Mouse (Mus musculus) spleen, postnatal 10 days (tissue): ENCODE data around the gene Ube2z.
"Not testable (repeated sequence)": the region's sequence is repeated elsewhere in the genome, so short reads cannot be mapped to it uniquely, and the experiment has no call there.

Source experiments
- DNase-seq, 2 experiments: peaks; one replicate each; pipeline ENCODE4 v3.0.0; 2021 to 2022; ENCODE audit warnings: low spot score in 2 of 2

Ube2z gene

GRCm38 (mm10) chr11:96065215-96065911 lies at the start of gene Ube2z:
TSS of gene Ube2z (minus strand) at chr11:96065388.
- peak; percentile 98 for DNase-seq

GRCm38 (mm10) chr11:96114077-96114476 lies 48.9 kb upstream of the Ube2z start:
- DNase-seq = no peak

DNA sequence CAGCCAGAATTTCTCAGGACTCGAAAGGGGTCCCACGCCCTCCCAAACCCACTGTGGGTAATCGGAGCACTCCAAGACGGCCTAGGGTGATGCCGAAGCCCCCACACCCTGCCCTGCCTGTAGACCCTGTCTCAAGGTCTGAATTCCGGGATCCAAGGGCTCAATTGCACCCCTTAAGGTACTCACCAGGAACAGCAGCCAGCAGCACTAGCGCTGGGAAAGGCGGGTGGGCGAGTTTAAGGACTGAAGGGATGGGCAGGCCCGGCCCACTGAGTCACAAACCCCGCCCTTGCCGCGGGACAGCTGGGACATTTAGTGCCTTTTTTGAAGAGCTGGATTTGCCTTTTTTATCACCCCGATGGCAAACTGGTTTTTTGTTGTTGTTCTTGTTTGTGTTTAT lies 46.6 kb upstream of the Ube2z start, which contains the start of gene Calcoco2:
Gene Calcoco2, minus strand, starts transcription at position 214 of the 400 bp plus-strand sequence.
- DNase-seq = no peak

DNA sequence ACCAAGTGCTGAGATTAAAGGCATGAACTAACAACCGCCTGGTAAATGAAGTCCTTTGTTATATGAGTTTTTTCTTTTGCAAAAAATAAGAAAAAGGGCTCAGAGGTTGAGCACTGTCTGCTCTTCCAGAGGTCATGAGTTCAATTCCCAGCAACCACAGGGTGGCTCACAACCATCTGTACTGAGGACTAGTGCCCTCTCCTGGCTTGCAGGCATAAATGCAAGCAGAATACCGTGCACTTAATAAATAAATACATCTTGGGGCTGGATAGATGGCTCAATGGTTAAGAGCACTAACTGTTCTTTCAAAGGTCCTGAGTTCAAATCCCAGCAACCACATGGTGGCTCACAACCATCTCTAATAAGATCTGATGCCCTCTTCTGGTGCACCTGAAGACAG lies 45.8 kb upstream of the Ube2z start:
- DNase-seq = not testable (repeated sequence)

DNA sequence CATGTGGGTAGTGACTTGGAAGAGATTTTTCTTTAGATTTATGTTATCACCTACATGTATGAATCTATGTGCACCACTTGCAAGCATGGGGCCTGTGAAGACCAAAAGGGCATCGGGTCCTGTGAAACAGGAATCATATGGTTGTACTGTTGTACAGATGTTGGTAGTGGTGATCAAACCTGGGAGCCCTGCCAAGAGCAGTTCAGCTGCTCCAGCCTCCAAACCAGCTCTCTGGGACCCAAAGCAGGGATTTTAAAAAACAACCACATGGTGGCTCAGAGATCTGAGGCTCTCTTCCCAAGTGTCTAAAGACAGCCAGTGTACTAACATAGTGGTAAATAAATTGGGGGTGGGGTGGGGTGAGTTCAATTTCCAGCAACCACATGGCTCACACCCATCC lies 43.2 kb upstream of the Ube2z start:
- no peak for DNase-seq

GRCm38 (mm10) chr11:96093361-96093760 lies 28.2 kb upstream of the Ube2z start:
- DNase-seq = peak; percentile 16 to 54

GRCm38 (mm10) chr11:96092674-96093291 lies 27.6 kb upstream of the Ube2z start:
- no peak for DNase-seq

- no peak for DNase-seq
Measured at GRCm38 (mm10) chr11:96091073-96091472, 25.9 kb upstream of the Ube2z start.

- no peak for DNase-seq
Measured at GRCm38 (mm10) chr11:96087981-96088380, 22.8 kb upstream of the Ube2z start.

DNA sequence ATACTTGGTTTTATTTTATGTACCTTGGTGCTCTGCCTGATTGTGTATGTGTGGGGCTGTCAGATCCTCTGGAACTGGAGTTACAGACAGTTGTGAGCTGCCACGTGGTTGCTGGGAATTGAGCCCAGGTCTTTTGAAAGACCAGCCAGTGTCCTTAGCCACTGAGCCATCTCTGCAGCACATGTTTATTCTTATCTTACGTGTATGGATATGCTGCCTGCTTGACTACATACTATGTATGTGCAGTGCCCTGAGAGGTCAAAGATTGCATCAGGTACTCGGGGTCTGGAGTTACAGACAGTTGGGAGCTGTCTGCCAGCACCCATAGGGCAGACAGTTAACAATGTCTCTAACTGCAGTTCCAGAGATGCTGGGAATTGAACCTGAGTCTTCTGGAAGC lies 17.5 kb upstream of the Ube2z start:
- DNase-seq = no peak

DNA sequence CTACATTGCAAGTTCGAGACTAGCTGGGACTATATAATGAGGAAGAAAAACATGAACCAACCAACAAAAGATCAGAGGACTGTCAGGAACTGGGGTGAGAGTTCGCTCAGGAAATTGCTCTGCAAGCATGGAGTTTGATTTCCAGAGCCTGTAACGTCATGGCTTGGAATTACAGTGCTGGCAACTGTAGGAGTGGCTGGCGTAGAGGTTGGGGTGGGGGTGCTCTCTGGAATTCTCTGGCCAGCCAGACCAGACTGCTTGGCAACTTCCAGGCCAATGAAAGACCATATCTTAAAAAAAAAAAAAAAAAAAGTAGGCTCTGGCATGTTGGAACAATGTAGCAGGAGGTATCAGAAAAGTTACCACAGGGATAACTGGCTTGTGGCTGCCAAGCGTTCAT lies 15.5 kb upstream of the Ube2z start:
- DNase-seq = no peak

DNA sequence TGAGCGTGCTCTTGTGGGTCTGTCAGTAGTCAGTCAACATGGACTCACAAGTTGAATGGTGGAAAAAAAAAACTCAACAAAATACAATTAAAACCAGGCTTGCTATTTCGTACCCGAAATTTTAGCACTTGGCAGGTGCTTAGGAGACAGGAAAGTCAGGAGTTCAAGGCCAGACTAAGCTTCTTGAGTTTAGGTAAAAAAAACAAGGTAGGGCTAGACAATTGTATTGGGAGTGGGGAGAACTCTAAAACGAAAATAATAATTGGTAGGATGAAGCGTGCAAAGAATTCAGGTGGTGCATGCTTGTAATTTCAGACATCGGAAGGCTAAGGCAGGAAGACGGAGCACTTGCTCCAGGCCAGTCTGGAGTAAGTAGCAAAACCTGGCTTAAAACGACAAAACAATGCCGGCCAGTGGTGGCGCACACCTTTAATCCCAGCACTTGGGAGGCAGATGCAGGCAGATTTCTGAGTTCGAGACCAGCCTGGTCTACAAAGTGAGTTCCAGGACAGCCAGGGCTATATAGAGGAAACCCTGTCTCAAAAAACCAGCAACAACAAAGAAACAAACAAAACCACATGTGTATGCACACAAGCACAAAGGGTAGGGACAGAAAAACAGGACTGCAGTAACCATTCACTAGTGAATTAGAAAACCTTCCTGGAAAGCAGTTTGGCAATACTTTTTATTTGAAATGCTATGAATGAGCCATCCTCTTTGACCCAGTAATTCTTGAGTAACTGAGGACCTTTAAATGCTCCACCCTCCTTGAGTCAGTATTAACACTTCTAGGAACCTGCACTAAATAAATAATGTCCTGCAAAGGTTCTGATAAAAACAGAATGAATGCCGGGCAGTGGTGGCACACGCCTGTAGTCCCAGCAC lies 11.3 kb upstream of the Ube2z start:
- DNase-seq = no peak

- DNase-seq = peak; percentile 96
Measured at GRCm38 (mm10) chr11:96075509-96076220, 10.5 kb upstream of the Ube2z start, which contains the start of gene Atp5g1. TSS of gene Atp5g1 (minus strand) at chr11:96075670.

DNA sequence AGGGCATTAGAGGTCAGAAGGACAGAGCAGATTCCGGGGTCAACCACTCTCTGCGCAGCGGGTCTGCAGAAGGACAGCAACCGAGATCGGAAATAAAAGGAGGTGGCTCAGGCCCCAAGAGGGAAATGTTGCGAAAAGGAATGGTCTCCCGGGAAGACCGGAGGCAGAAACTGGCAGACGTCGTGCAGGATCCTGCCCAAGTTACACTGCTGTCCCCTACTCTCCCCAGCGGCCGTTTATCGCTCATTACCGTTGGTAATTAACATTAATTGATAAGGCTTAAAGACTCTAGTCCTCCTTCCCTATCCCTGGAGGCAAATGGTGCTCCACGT lies 10.0 kb upstream of the Ube2z start:
- DNase-seq = no peak

- peak; percentile 21 to 22 for DNase-seq
Measured at GRCm38 (mm10) chr11:96074351-96075176, 9.4 kb upstream of the Ube2z start.

GRCm38 (mm10) chr11:96073295-96073993 lies 8.3 kb upstream of the Ube2z start:
- DNase-seq = no peak

- no peak for DNase-seq
Measured at GRCm38 (mm10) chr11:96071013-96071412, 5.8 kb upstream of the Ube2z start.

- DNase-seq = no peak
Measured at GRCm38 (mm10) chr11:96070353-96070752, 5.2 kb upstream of the Ube2z start.

DNA sequence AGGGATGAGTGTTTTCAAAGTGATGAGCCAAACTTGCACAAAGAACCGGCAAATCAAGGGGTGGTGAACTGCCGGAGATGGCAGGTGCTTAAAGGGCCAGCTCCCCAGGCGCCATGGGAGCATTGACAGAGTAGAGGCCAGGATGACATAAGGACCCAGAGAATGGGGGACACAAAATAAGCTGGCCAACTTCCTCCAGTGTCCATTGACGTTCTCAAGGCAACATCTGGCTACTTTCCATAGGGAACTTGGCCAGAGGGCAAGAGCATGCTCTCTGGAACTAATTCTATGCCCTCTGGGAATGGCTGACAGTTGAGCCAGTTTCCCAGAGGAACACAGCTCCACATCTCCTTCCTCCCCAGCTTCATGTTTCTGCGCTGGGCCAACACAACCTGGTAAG lies 3.0 kb upstream of the Ube2z start:
- DNase-seq = no peak

- peak; percentile 47 to 67 for DNase-seq
Measured at GRCm38 (mm10) chr11:96064521-96065214, 520 bp downstream of the Ube2z start.
